Comparison of ENCODE assay signal across 8 mouse cellular contexts in the genomic region with DNA sequence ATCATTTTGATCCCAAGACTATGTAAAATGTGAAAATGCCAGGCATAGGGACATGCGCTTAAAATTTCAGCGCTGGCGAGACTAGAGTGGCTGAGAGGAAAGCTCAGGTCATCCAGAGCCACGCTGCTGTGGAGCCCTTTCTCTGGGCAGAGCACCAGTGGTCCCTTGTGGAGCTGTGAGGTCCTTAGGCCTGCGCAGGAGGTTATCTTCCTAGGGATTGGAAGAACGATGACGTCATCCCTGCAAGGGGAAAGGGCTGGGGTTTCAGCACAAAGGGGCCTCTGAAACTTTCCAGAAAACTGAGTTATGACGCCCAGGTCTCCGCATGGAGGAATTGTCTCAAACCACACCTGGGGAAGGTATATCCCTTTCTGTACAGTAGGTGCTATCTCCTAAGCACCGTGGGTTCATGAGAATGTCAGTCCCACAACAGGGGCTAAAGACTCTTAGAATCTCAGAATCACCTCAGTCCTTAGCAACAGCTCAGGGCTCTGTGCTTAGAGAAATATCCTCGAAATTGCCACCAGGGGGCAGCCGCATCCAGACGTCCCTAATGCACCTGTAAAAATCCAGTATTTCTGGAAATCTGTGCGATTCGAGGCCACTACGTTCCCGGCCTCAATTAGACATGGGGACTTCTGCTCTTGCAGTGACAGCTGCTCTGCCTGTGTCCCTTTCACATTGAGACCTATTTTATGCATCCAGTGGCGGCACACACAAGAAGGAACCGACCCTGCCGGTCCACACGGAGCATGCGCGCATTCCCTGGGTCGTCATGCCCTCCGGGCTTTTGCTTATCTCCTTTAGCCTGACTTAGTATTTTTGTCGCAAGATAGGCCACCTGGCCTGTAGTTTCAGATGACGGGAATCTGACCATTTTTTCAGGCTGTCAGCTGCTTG. TPM values are rescaled to one million over a fixed set of nuclear protein-coding genes. Genes with fewer than 3 reads are reported as not detected.
DNase-seq lines count a peak whose midpoint lies in the region; ATAC-seq lines count a peak whose summit lies in the region.

No protein-coding gene starts in this region.

- H3K4me2 ChIP-seq in embryonic facial prominence, embryonic 11.5 days (ENCODE audit: low read depth, low read length) = 0 out of 2 replicates have a peak overlapping the region, but pooled peaks have one; percentile 2
- peak overlapping the region; percentile 56 for H3K4me2 ChIP-seq in kidney, embryonic 15.5 days
- peak overlapping the region; percentile 65 for H3K4me2 ChIP-seq in liver, embryonic 11.5 days
- H3K4me2 ChIP-seq in stomach, embryonic 14.5 days (replicated peaks; ENCODE audit: low read depth, low read length) = peak overlapping the region; percentile 33

- no peaks in the 10 kb centered on the region for H3K36me3 ChIP-seq in embryonic facial prominence, embryonic 11.5 days (replicated peaks; ENCODE audit: control insufficient read depth, insufficient read depth, low read depth, low read length)
- no peaks in the 10 kb centered on the region for H3K36me3 ChIP-seq in heart, embryonic 10.5 days
- no peaks in the 10 kb centered on the region for H3K36me3 ChIP-seq in kidney, embryonic 15.5 days
- H3K36me3 ChIP-seq in liver, embryonic 11.5 days (ENCODE audit: control insufficient read depth, insufficient read depth, low read length) = no peaks in the 10 kb centered on the region
- H3K36me3 ChIP-seq in stomach, embryonic 14.5 days (ENCODE audit: control insufficient read depth, insufficient read depth, low read length) = no peaks in the 10 kb centered on the region

- no peak overlapping the region for H3K4me3 ChIP-seq in embryonic facial prominence, embryonic 11.5 days (ENCODE audit: low read depth, low read length)
- H3K4me3 ChIP-seq in heart, embryonic 10.5 days = peak overlapping the region; percentile 49
- peak overlapping the region; percentile 28 for H3K4me3 ChIP-seq in kidney, embryonic 15.5 days (replicated peaks)
- H3K4me3 ChIP-seq in liver, embryonic 11.5 days (ENCODE audit: low read depth, low read length) = peak overlapping the region; percentile 38
- peak overlapping the region; percentile 13; the same call in 1 of the 2 replicates for H3K4me3 ChIP-seq in stomach, embryonic 14.5 days (ENCODE audit: low read depth, low read length)

- no peaks in the 10 kb centered on the region for H3K27me3 ChIP-seq in embryonic facial prominence, embryonic 11.5 days (ENCODE audit: control insufficient read depth, insufficient read depth, low read length)
- H3K27me3 ChIP-seq in heart, embryonic 10.5 days (ENCODE audit: insufficient read depth, poor library complexity, severe bottlenecking) = no peaks in the 10 kb centered on the region
- peaks cover under 1% of the 10 kb centered on the region; the same call in 1 of the 2 replicates for H3K27me3 ChIP-seq in kidney, embryonic 15.5 days
- no peaks in the 10 kb centered on the region; the same call in 1 of the 2 replicates for H3K27me3 ChIP-seq in liver, embryonic 11.5 days (replicated peaks; ENCODE audit: control insufficient read depth, insufficient read depth, low read length)
- H3K27me3 ChIP-seq in stomach, embryonic 14.5 days (ENCODE audit: control insufficient read depth, insufficient read depth, low read length) = no peaks in the 10 kb centered on the region

- peak; percentile 63 for DNase-seq in 416B (ENCODE audit: low read depth)
- peak; percentile 70 for DNase-seq in adrenal gland, postnatal 25 days
- peak; percentile 90 for DNase-seq in embryonic facial prominence, embryonic 11.5 days (ENCODE audit: low spot score)
- DNase-seq in heart, embryonic 10.5 days (ENCODE audit: low spot score) = peak; percentile 92
- DNase-seq in liver, embryonic 11.5 days (ENCODE audit: low spot score) = peak; percentile 72
- peak; percentile 68 for DNase-seq in naive thymus-derived CD4-positive, alpha-beta T cell, adult 2 months (ENCODE audit: low read depth)

- no peak overlapping the region for H3K27ac ChIP-seq in embryonic facial prominence, embryonic 11.5 days (replicated peaks; ENCODE audit: low read depth, low read length)
- peak overlapping the region; percentile 89 for H3K27ac ChIP-seq in heart, embryonic 10.5 days
- no peak overlapping the region for H3K27ac ChIP-seq in kidney, embryonic 15.5 days
- H3K27ac ChIP-seq in liver, embryonic 11.5 days (ENCODE audit: low read depth, low read length) = no peak overlapping the region
- no peak overlapping the region for H3K27ac ChIP-seq in stomach, embryonic 14.5 days (ENCODE audit: low read length)

- no peaks in the 10 kb centered on the region for H3K9me3 ChIP-seq in embryonic facial prominence, embryonic 11.5 days (replicated peaks; ENCODE audit: control insufficient read depth, low read length)
- no peaks in the 10 kb centered on the region for H3K9me3 ChIP-seq in heart, embryonic 10.5 days
- H3K9me3 ChIP-seq in kidney, embryonic 15.5 days (replicated peaks) = no peaks in the 10 kb centered on the region
- H3K9me3 ChIP-seq in liver, embryonic 11.5 days (ENCODE audit: control insufficient read depth, low read length) = no peaks in the 10 kb centered on the region
- H3K9me3 ChIP-seq in stomach, embryonic 14.5 days (ENCODE audit: control insufficient read depth, low read depth, low read length) = no peaks in the 10 kb centered on the region

- no peak overlapping the region for H3K9ac ChIP-seq in embryonic facial prominence, embryonic 11.5 days (replicated peaks; ENCODE audit: low read length)
- no peak overlapping the region for H3K9ac ChIP-seq in kidney, embryonic 15.5 days
- no peak overlapping the region; the same call in 1 of the 2 replicates for H3K9ac ChIP-seq in liver, embryonic 11.5 days (ENCODE audit: low read depth, low read length)
- H3K9ac ChIP-seq in stomach, embryonic 14.5 days (replicated peaks; ENCODE audit: low read depth, low read length) = no peak overlapping the region

- 27% methylated on average over 27 of the region's 27 CpGs for WGBS in embryonic facial prominence, embryonic 11.5 days
- 12% methylated on average over 27 of the region's 27 CpGs for WGBS in heart, embryonic 10.5 days
- 26% methylated on average over 27 of the region's 27 CpGs for WGBS in kidney, embryonic 15.5 days
- 21% methylated on average over 27 of the region's 27 CpGs for WGBS in liver, embryonic 11.5 days
- 24% methylated on average over 27 of the region's 27 CpGs for WGBS in stomach, embryonic 14.5 days

- ATAC-seq in embryonic facial prominence, embryonic 11.5 days (replicated peaks; ENCODE audit: insufficient number of reproducible peaks, low FRiP score, low TSS enrichment, low read depth) = peak; percentile 39; the same call in 1 of the 2 replicates
- ATAC-seq in kidney, embryonic 15.5 days (replicated peaks; ENCODE audit: low FRiP score) = peak; percentile 49
- peak; percentile 83 for ATAC-seq in liver, embryonic 11.5 days (replicated peaks; ENCODE audit: low FRiP score)
- peak; percentile 74; the same call in 1 of the 2 replicates for ATAC-seq in stomach, embryonic 14.5 days (ENCODE audit: insufficient number of reproducible peaks, insufficient read depth, low FRiP score, low read depth)

- no peaks in the 10 kb centered on the region; the same call in 1 of the 2 replicates for H3K4me1 ChIP-seq in embryonic facial prominence, embryonic 11.5 days (ENCODE audit: control insufficient read depth, insufficient read depth, low read length)
- peaks cover 49% of the 10 kb centered on the region for H3K4me1 ChIP-seq in heart, embryonic 10.5 days
- peaks cover 26% of the 10 kb centered on the region for H3K4me1 ChIP-seq in kidney, embryonic 15.5 days
- H3K4me1 ChIP-seq in liver, embryonic 11.5 days (replicated peaks; ENCODE audit: control insufficient read depth, insufficient read depth, low read length) = peaks cover 25% of the 10 kb centered on the region
- H3K4me1 ChIP-seq in stomach, embryonic 14.5 days (ENCODE audit: control insufficient read depth, insufficient read depth, low read length) = 0 out of 2 replicates have a peak, but pooled peaks cover 7% of the 10 kb centered on the region

RNA-seq across cellular contexts. Expression of a gene that starts 18.4 kb away (rescaled TPM):
- not detected in 2 replicates for total RNA-seq in adrenal gland, postnatal 25 days (2021)
- 0.34 and 0.35 TPM in 2 replicates for polyA plus RNA-seq in embryonic facial prominence, embryonic 11.5 days (2014; fragmentation: Nextera tagmentation; extraction: Ambion mirVana)
- polyA plus RNA-seq in heart, embryonic 10.5 days (2016; fragmentation: Nextera tagmentation; extraction: Ambion mirVana) = 21.3 and 54.9 TPM in 2 replicates
- 1.8 and 2.0 TPM in 2 replicates for polyA plus RNA-seq in kidney, embryonic 15.5 days (2015; fragmentation: Nextera tagmentation; extraction: Ambion mirVana)
- 0.05 TPM in 1 of 2 replicates, not detected in the other for polyA plus RNA-seq in liver, embryonic 11.5 days (2014; fragmentation: Nextera tagmentation; extraction: Ambion mirVana)
- polyA plus RNA-seq in stomach, embryonic 14.5 days (2014; fragmentation: Nextera tagmentation; extraction: Ambion mirVana) = 0.07 and 0.77 TPM in 2 replicates

RNA-seq across cellular contexts. Expression of a gene that starts 19.6 kb away (rescaled TPM):
- total RNA-seq in adrenal gland, postnatal 25 days (2021) = not detected in 2 replicates
- polyA plus RNA-seq in embryonic facial prominence, embryonic 11.5 days (2014; fragmentation: Nextera tagmentation; extraction: Ambion mirVana) = 0.07 TPM in 1 of 2 replicates, not detected in the other
- 0.10 TPM in 1 of 2 replicates, not detected in the other for polyA plus RNA-seq in heart, embryonic 10.5 days (2016; fragmentation: Nextera tagmentation; extraction: Ambion mirVana)
- polyA plus RNA-seq in kidney, embryonic 15.5 days (2015; fragmentation: Nextera tagmentation; extraction: Ambion mirVana) = not detected in 2 replicates
- not detected in 2 replicates for polyA plus RNA-seq in liver, embryonic 11.5 days (2014; fragmentation: Nextera tagmentation; extraction: Ambion mirVana)
- polyA plus RNA-seq in stomach, embryonic 14.5 days (2014; fragmentation: Nextera tagmentation; extraction: Ambion mirVana) = 0.08 TPM in 1 of 2 replicates, not detected in the other

RNA-seq across cellular contexts. Expression of a gene that starts 39.8 kb away (rescaled TPM):
- 72.8 and 74.9 TPM in 2 replicates for total RNA-seq in adrenal gland, postnatal 25 days (2021)
- 117 and 134 TPM in 2 replicates for polyA plus RNA-seq in embryonic facial prominence, embryonic 11.5 days (2014; fragmentation: Nextera tagmentation; extraction: Ambion mirVana)
- 114 and 117 TPM in 2 replicates for polyA plus RNA-seq in heart, embryonic 10.5 days (2016; fragmentation: Nextera tagmentation; extraction: Ambion mirVana)
- 126 and 141 TPM in 2 replicates for polyA plus RNA-seq in kidney, embryonic 15.5 days (2015; fragmentation: Nextera tagmentation; extraction: Ambion mirVana)
- polyA plus RNA-seq in liver, embryonic 11.5 days (2014; fragmentation: Nextera tagmentation; extraction: Ambion mirVana) = 106 and 117 TPM in 2 replicates
- polyA plus RNA-seq in stomach, embryonic 14.5 days (2014; fragmentation: Nextera tagmentation; extraction: Ambion mirVana) = 143 and 151 TPM in 2 replicates

RNA-seq across cellular contexts. Expression of a gene that starts 48.7 kb away (rescaled TPM):
- not detected in 2 replicates for total RNA-seq in adrenal gland, postnatal 25 days (2021)
- polyA plus RNA-seq in embryonic facial prominence, embryonic 11.5 days (2014; fragmentation: Nextera tagmentation; extraction: Ambion mirVana) = 1.7 TPM in 1 of 2 replicates, not detected in the other
- 0.95 and 2.0 TPM in 2 replicates for polyA plus RNA-seq in heart, embryonic 10.5 days (2016; fragmentation: Nextera tagmentation; extraction: Ambion mirVana)
- 0.10 and 0.27 TPM in 2 replicates for polyA plus RNA-seq in kidney, embryonic 15.5 days (2015; fragmentation: Nextera tagmentation; extraction: Ambion mirVana)
- polyA plus RNA-seq in liver, embryonic 11.5 days (2014; fragmentation: Nextera tagmentation; extraction: Ambion mirVana) = 0.26 TPM in 1 of 2 replicates, not detected in the other
- polyA plus RNA-seq in stomach, embryonic 14.5 days (2014; fragmentation: Nextera tagmentation; extraction: Ambion mirVana) = 1.8 and 2.2 TPM in 2 replicates

Comparison
In these comparisons a context has a peak if more than half of its experiments do, and no peak if none do; other contexts are left out.
1. H3K4me2 ChIP-seq: peak in every context shown above with its lines; median percentile 65 in liver, embryonic 11.5 days; 56 in kidney, embryonic 15.5 days; 33 in stomach, embryonic 14.5 days; 2 in embryonic facial prominence, embryonic 11.5 days.